Mouse (Mus musculus): ENCODE measurements around the gene Wdr83os. TPM values are rescaled to one million over a fixed set of nuclear protein-coding genes. Genes with fewer than 3 reads are reported as not detected.
A peak's percentile ranks its signal among the peaks of the same experiment; 100 is the strongest.
"Not testable (repeated sequence)": the region's sequence is repeated elsewhere in the genome, so short reads cannot be mapped to it uniquely, and the experiment has no call there.

The Wdr83os gene
- total RNA-seq, 2 experiments from 2014 or later: 54.3 to 60.4 TPM

DNA sequence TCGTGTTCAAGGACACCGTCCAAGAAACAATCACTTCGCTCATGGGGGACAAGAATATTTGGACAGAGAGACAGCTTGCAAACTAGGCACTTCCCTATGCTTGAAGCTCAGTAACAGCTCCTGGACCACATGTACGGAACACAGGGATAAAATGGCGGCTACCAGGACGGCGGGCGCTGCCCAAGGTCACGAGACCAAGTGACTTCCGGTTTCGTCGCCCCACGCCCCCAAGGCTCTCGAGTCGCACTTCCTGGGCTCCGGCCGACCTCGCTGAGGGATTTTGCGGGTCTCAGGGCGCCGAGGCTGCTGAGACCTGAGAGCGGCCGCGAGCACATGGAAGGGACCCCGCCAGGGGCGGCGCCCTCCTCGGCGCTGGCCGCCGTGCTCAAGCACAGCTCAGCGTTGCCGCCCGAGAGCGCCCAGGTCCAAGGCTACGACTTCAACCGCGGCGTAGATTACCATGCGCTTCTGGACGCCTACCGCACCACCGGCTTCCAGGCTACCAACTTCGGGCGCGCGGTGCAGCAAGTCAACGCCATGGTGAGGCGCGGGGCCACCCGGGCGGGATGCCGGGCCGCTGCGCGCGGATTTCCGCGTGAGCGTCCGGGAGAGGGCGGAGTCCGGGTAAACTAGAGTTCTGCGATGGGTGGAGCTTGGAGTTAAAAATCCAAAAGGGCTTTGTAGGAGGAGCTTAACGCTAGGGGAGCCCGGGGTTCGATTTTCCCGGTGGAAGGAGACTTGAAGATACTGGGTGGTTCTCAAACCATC, 8.8 kb upstream of the Wdr83os start, which contains the start of gene Dhps:
TSS of gene Dhps (plus strand) at position 244 of the 768 bp plus-strand sequence.
- peak; percentile 94 for DNase-seq (ENCODE audit: extremely low spot score in 1 of 2, low spot score in 2 of 2)
- intact Hi-C loops (cut with DNase I): no loop called here

DNA sequence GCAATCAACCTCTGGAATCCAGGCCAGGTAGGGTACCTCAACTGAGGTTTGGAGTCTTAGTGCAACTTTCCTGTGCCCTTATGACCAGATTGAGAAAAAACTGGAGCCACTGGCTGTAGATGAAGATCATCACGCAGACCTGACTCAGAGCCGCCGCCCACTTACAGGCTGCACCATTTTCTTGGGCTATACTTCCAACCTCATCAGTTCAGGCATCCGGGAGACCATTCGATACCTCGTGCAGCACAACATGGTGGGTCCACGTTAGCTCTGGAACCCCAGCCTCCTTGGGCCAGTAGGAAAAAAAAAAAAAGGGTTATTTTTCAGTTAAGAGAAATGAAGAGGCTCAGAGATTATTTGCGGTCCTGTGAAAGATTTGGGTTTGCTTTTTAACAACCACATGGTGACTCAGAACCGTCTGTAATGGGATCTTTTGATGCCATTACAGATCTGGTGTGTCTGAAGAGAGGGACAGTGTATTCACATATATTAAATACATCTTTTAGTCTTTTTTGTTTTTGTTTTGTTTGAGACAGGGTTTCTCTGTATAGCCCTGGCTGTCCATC, 8.1 kb upstream of the Wdr83os start:
- DNase-seq (ENCODE audit: extremely low spot score in 1 of 2, low spot score in 2 of 2): no peak
- intact Hi-C loops (cut with DNase I): no loop called here

DNA sequence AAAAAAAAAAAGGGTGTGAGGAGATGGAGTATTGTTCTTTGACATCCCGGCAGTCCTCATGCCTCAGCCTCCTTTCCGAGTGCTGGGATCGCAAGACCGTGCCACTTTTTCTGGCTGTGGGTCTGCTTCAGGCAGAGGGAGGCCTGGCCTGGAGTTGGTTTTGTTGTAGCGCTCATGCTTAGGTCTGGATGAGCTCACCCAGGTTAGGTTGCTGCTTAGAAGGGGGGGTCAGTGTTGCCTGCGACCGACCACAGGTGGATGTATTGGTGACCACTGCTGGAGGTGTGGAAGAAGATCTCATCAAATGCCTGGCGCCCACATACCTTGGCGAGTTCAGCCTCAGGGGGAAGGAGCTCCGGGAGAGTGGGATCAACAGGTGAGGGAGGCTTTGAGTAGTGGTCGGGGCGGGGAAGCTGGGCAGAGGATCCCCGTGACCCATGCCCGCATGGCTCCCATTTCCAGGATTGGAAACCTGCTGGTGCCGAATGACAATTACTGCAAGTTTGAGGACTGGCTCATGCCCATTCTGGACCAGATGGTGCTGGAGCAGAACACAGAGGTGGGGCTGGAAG, 7.4 kb upstream of the Wdr83os start:
- no peak for DNase-seq (ENCODE audit: extremely low spot score in 1 of 2, low spot score in 2 of 2)
- intact Hi-C loops (cut with DNase I): no loop called here

DNA sequence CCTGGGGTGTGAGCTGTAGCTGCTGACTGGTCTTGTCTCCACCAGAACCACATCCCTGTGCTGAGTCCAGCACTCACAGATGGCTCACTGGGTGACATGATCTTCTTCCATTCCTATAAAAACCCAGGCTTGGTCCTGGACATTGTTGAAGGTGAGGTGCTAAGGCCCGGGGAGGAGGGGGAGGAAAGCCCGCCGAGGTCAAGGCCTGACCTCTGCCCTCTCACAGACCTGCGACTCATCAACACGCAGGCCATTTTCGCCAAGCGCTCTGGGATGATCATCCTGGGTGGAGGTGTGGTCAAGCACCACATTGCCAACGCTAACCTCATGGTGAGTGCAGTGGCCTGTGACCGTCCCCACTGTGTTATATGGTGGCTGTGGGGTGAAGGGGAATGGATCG, 6.4 kb upstream of the Wdr83os start:
- DNase-seq (ENCODE audit: extremely low spot score in 1 of 2, low spot score in 2 of 2): no peak
- intact Hi-C loops (cut with DNase I): no loop called here

DNA sequence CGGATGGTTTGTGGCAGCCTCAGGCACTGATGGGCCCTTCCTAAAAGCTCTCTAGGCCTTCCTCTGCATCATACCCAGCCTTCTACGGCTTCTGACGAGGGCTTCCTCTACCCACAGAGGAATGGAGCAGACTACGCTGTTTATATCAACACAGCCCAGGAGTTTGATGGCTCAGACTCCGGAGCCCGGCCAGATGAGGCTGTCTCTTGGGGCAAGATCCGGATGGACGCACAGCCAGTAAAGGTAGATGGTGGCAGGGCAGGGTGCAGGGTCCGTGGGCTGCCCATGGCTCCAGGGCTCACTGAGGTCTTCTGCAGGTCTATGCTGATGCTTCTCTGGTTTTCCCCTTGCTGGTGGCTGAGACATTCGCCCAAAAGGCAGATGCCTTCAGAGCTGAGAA, 5.9 kb upstream of the Wdr83os start:
- intact Hi-C loops (cut with DNase I): no loop called here
- DNase-seq (ENCODE audit: extremely low spot score in 1 of 2, low spot score in 2 of 2): no peak

DNA sequence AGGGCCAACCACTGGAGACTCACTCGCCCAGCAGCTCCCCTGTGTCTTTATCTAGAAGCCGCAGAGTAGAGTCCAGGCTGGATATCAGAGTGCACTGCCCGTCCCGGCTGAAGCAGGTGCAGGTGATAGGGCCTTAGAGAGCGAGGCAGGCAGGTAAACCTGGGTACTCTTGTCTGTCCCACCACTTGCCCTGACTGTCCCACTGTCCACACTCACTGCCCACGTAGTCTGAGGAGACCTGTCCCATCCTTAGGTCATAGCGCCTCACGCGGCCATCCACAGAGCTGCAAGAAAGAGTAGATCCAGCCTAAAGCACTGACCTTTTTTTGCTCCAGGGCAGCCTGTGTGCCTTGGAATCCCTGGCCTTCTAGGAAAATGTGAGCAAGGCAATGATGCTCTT, 4.5 kb upstream of the Wdr83os start:
- intact Hi-C loops (cut with DNase I): no loop called here
- DNase-seq (ENCODE audit: extremely low spot score in 1 of 2, low spot score in 2 of 2): peak in 1 of 2 experiments; percentile 66

DNA sequence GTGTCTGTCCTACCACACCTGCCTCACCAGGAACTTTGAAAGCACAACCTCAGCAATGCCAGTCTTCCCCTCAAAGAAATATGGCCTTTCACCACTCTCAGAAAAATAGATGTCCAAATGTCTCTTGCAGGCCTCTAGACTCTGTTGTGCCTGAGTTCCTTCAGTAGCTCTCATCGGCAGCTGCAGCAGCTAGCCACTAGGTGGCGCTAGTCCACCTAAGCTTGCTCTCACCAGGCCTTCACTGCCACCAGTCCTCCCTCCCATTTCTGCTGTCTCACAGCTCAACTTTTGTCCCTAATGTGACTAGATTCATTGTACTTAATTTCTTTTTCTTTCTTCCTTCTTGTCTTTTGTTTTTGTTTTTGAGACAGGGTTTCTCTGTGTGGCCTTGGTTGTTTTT, 3.5 kb upstream of the Wdr83os start:
- intact Hi-C loops (cut with DNase I): no loop called here
- peak; percentile 82 to 83 for DNase-seq (ENCODE audit: extremely low spot score in 1 of 2, low spot score in 2 of 2)

DNA sequence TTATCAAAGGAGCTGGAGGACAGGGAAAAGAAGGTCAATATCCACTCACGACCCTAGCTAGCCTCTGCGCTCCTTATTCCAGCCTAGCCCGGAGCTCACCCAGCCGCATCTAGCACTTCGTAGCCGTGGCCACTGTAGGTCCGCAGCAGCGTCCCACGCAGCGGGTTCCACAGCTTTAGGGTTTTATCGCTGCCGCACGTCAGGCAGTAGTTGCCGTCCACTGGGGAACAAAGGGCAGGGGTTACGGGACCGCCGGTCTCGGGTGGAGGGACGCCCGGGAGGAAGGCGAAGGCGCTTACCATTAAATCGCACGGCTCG, 367 bp upstream of the Wdr83os start:
- intact Hi-C loops (cut with DNase I): loop anchor here (2.0 to 5.0 kb wide), 2 partner anchors 95 to 192 kb away; no protein-coding TSS in a partner anchor
- peak in 1 of 2 experiments; percentile 66 for DNase-seq (ENCODE audit: extremely low spot score in 1 of 2, low spot score in 2 of 2)

DNA sequence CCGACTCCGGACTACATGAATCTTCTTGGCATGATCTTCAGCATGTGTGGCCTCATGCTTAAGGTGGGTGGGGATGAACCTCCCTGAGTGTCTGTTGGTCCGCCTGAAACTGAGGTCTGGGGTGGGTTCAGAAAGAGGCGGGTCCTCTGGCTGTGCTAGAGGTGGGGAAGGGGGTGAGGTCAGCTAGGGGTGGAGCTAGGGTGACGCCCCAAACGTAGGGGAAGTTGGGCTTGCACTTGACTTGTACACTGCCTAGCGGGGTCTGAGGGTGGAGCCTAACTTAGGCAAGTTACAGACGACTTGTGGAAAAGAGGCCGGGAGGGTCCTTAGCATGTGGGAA, 646 bp downstream of the Wdr83os start, which contains the start of gene Wdr83:
TSS of gene Wdr83 (minus strand) at position 91 of the 340 bp plus-strand sequence.
- intact Hi-C loops (cut with DNase I): loop anchor here (2.0 to 5.0 kb wide), 2 partner anchors 94 to 191 kb away; no protein-coding TSS in a partner anchor
- peak in 1 of 2 experiments; percentile 66 for DNase-seq (ENCODE audit: extremely low spot score in 1 of 2, low spot score in 2 of 2)

DNA sequence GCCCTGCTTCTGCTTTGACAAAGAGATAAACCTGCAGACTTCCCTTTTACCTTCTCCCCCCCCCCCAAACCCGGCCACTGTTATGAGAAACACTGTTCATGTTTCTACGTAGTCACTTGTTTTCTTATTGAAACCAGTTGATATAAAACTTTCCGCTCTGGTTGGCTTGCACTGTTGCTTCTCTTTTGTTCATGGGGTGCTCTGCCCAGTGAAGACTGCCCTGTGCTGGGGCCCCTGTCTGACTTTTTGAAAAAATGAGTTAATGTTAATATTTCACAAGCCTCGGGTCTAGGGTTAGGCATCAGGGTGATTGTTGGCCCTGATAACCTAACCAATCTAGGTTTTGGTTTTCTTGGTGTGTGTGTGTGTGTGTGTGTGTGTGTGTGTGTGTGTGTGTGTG, 1.6 kb downstream of the Wdr83os start:
- DNase-seq (ENCODE audit: extremely low spot score in 1 of 2, low spot score in 2 of 2): not testable (repeated sequence)
- intact Hi-C loops (cut with DNase I): loop anchor here (5.0 kb wide), 1 partner anchor 190 kb away; no protein-coding TSS in a partner anchor

DNA sequence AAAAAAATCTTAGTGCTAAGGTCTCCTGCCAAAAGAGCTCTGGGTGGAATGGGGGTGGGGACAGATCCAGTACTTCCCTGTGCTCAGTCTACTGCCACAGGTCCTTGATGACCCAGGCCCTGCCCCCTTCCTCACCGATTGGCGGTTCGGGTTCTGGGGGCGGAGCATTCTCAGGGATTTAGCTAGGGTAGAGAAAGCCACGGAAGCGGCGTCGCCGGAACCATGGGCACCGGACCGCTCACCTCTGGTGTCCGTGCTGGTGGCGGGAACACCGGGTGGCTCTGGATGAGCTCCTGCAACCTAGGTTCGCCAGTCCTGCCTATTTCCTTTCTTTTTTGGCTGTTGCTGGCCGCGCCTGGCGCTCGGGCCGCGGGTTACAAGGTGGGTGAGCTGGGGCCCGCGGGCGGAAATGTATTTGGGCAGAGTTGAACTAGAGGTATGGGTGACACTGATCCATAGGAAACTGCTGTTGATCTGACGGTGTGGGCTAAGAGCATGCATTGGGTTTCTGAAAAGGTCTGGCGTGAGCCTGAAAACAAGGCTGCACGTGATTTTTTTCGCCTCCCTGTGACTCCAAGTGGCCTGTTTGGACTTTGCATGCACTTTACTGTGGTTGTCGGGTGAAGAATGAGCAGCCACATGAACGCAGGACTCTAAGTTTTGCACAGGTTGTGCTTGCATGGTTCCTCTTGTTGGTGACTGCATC, 2.7 kb downstream of the Wdr83os start, which contains the start of gene Man2b1:
TSS of gene Man2b1 (plus strand) at position 163 of the 706 bp plus-strand sequence.
- DNase-seq (ENCODE audit: extremely low spot score in 1 of 2, low spot score in 2 of 2): peak; percentile 85 to 95
- intact Hi-C loops (cut with DNase I): loop anchor here (5.0 kb wide), 1 partner anchor 189 kb away; no protein-coding TSS in a partner anchor

DNA sequence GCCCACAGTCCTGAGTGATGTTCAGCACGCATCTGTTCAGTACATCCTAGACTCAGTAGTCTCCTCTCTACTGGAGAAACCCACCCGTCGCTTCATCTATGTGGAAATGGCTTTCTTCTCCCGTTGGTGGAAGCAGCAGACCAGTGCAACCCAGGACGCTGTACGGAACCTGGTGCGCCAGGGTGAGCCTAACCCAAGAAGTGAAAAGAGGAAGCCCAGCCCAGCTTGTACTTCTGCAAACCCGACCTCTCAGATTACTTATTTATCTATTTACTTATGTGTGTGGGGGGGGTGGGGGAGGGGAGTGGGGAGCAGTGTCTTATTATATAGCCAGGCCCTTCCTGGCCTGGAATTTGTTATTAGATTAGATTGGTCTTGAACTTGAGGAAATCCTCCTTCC, 4.1 kb downstream of the Wdr83os start:
- intact Hi-C loops (cut with DNase I): loop anchor here (5.0 kb wide), 1 partner anchor 188 kb away; no protein-coding TSS in a partner anchor
- peak in 1 of 2 experiments; percentile 30 for DNase-seq (ENCODE audit: extremely low spot score in 1 of 2, low spot score in 2 of 2)

DNA sequence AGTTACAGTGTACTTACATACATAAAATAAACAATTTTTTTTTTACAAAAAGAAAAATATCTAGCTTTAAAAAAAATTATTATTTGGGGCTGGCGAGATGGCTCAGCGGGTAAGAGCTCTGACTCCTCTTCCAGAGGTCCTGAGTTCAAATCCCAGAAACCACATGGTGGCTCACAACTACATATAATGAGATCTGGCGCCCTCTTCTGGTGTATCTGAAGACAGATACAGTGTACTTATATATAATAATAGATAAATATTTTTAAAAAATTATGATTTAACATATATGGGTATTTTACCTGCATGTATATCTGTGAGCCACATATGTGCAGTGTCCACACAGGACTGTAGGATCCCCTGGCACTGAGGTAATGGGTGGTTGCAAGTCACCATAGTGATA, 5.7 kb downstream of the Wdr83os start:
- intact Hi-C loops (cut with DNase I): no loop called here
- DNase-seq (ENCODE audit: extremely low spot score in 1 of 2, low spot score in 2 of 2): peak in 1 of 2 experiments; percentile 12

DNA sequence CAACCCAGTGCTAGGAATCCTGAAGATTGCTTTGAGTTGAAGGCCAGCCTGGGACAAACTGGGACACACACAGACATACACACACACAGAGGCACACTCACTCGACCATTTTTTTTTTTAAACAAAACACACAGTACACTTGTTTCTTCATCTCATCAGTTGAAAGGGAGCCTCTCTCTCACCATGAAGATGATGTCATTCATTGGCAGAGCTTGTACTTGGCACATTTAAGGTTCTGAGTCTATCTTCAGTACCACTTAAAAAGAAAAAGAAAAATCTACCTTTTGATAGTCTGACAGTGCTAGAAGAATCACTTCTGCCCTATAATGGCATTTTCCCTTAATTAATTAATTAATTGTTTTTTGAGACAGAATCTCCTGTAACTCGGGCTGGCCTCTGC, 8.2 kb downstream of the Wdr83os start:
- no peak for DNase-seq (ENCODE audit: extremely low spot score in 1 of 2, low spot score in 2 of 2)
- intact Hi-C loops (cut with DNase I): no loop called here

DNA sequence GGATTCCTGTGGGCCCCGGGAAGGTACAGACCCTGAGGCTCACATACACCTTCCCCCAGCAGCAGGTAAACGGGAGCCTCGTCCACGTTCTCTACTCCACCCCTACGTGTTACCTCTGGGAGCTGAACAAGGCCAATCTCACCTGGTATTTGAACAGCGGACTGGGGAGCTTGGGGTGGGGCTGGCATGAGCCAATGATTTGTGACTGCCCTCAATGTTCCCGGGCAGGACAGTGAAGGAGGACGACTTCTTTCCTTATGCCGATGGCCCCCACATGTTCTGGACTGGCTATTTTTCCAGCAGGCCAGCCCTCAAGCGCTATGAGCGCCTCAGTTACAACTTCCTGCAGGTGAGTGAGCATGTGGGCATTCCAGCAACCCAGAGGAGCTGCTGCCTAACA, 10.3 kb downstream of the Wdr83os start:
- intact Hi-C loops (cut with DNase I): no loop called here
- no peak for DNase-seq (ENCODE audit: extremely low spot score in 1 of 2, low spot score in 2 of 2)

DNA sequence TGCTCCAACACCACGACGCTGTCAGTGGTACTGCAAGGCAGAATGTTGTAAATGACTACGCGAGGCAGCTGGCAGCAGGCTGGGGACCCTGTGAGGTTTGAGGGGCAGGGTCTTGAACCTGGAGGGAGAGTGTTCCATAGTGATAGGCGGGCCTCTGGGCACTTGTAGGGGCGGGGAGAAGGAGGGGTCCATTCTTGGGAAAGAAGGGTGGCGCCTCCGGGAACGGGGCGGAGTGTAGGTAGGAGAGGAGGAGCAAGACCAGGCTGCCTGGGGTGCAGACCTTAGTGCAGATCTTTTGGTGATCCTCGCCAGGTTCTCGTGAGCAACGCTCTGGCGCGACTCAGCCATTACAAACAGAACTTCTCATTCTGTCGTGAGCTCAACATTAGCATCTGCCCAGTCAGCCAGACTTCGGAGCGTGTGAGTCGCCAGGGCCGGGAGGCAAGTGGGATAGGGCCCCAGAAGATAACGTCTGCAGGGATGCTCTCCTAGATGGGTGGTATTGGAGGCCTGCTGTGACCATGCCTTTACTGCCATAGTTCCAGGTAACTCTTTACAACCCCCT, 11.1 kb downstream of the Wdr83os start:
- peak in 1 of 2 experiments; percentile 28 for DNase-seq (ENCODE audit: extremely low spot score in 1 of 2, low spot score in 2 of 2)
- intact Hi-C loops (cut with DNase I): no loop called here

DNA sequence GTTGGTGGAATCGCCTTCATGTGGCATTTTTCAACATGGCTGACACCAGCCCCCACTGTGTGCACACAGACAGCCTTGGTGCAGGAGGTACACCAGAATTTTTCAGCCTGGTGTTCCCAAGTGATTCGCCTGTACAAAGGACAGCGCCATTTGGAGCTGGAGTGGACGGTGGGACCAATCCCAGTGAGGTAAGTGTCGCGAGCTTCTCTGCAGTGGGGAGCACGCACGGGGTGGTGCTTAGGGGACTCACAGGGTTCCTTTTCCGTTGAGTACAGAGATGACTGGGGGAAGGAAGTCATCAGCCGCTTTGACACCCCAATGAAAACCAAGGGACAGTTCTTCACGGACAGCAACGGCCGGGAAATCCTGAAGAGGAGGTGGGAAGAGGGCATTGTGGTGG, 14.5 kb downstream of the Wdr83os start:
- intact Hi-C loops (cut with DNase I): no loop called here
- no peak for DNase-seq (ENCODE audit: extremely low spot score in 1 of 2, low spot score in 2 of 2)

DNA sequence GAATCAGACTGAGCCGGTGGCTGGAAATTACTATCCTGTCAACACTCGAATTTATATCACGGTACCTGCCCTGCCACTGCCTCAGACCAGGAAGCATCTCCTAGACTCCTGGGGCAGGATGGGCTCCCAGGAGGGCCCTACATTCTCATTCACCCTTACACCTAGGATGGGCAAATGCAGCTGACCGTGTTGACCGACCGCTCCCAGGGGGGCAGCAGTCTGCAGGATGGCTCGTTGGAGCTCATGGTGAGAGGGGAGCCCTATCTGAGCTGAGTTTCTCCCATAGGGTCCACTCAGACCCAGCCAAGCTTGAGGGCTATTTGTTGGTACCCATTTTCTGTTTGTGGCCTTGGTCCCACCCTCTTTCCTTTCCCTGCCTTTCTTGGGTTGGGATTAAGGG, 15.0 kb downstream of the Wdr83os start:
- intact Hi-C loops (cut with DNase I): no loop called here
- no peak for DNase-seq (ENCODE audit: extremely low spot score in 1 of 2, low spot score in 2 of 2)

DNA sequence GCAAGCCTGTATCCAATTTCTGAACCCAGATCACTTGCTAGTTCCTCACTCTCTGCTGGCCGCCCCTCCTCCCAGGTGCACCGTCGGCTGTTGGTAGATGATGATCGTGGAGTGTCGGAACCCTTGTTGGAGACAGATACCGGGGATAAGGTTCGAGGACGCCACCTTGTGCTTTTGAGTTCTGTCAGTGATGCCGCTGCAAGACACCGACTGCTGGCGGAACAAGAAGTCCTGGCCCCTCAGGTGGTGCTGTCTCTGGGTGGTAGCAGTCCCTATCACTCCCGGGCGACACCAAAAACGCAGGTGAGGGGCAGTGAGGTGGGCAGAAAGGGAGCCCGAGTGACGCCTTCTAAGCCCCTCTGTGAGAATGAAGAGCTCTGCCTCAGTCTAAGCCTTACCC, 15.7 kb downstream of the Wdr83os start:
- DNase-seq (ENCODE audit: extremely low spot score in 1 of 2, low spot score in 2 of 2): no peak
- intact Hi-C loops (cut with DNase I): no loop called here
